Mouse (Mus musculus) olfactory bulb, adult 2 months (tissue): ENCODE results near the gene H3f3a. TPM values are rescaled to one million over a fixed set of nuclear protein-coding genes. Genes with fewer than 3 reads are reported as not detected.

Experiments
- H3K27ac ChIP-seq: fragments of 200-500 bp; 2 replicates; pipeline ENCODE4 v1.5.1; 2012; ENCODE audit warnings: low read depth, low read length; ENCODE audit not compliant: insufficient read depth
- H3K4me1 ChIP-seq: fragments of 200-500 bp; 2 replicates; pipeline ENCODE4 v1.6.1; 2012; ENCODE audit warnings: low read length; ENCODE audit not compliant: control insufficient read depth, insufficient read depth
- H3K4me3 ChIP-seq: fragments of 200-500 bp; 2 replicates; pipeline ENCODE4 v1.5.1; 2012; ENCODE audit warnings: mild to moderate bottlenecking, low read depth, low read length, moderate library complexity; ENCODE audit not compliant: insufficient read depth
- CTCF ChIP-seq: fragments of 200-500 bp; IDR thresholded peaks from 2 replicates; pipeline ENCODE4 v1.5.1; 2012; ENCODE audit warnings: low read depth, mild to moderate bottlenecking, low read length, moderate library complexity; ENCODE audit not compliant: insufficient read depth
- POLR2A ChIP-seq: fragments of 200-500 bp; IDR thresholded peaks from 2 replicates; pipeline ENCODE4 v1.6.1; 2012; ENCODE audit warnings: mild to moderate bottlenecking, low read depth, low read length, moderate library complexity; ENCODE audit not compliant: insufficient read depth
- WGBS: fragments of 180-500 bp; shearing (Covaris S2); methylation state at CpG from one replicate; pipeline ENCODE4 v1.1.7; 2018; 5-methylcytosine and 5-hydroxymethylcytosine counted together
- polyA plus RNA-seq: library from polyadenylated mRNA; stranded (reverse); fragments of >200 nt; gene quantifications from 2 replicates; pipeline ENCODE4 v1.2.4, GENCODE M21; 2012; ENCODE audit warnings: low replicate concordance; ENCODE audit not compliant: missing spikeins, insufficient read depth, insufficient read length

Gene H3f3a
- polyA plus RNA-seq, 1 experiment = not detected

- Histone ChIP-seq H3K4me3 (no peak overlapping the region), H3K4me1 (peaks cover 2% of the 10 kb centered on the region), H3K27ac (no peak overlapping the region)
- TF ChIP-seq CTCF (no peak), POLR2A (no peak)
- 88% methylated on average over 3 of the region's 3 CpGs for WGBS
Observed at GRCm38 (mm10) chr1:180824721-180825120, 11.0 kb upstream of the H3f3a start.

- TF ChIP-seq CTCF = no peak
- TF ChIP-seq POLR2A = no peak
- Histone ChIP-seq H3K4me1 (no peaks in the 10 kb centered on the region), H3K4me3 (no peak overlapping the region), H3K27ac (no peak overlapping the region)
- 61% methylated on average over 3 of the region's 3 CpGs for WGBS
Observed at GRCm38 (mm10) chr1:180823716-180824115, 10.0 kb upstream of the H3f3a start.

DNA sequence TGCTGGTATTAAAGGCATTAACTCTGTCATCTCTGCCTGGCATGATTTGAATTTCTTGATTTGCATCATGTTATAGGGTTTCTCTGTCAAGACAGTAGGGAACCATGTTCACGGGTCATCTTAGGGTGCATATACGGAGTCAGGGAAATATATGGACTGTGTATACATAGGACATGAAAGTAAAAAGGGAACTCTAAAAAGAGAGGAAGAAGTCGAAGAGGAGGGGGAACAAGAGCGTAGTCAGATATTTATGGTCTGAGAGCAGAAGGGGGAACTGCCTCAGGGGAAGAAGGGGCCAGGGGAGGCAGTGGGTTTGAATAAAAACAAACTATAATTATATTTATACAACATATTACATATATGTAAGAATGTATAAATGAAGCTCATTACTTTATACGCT lies 8.5 kb upstream of the H3f3a start:
- H3K27ac ChIP-seq = no peak overlapping the region
- TF ChIP-seq CTCF (no peak), POLR2A (no peak)
- H3K4me3 ChIP-seq = no peak overlapping the region
- no peaks in the 10 kb centered on the region for H3K4me1 ChIP-seq
- WGBS = 92% methylated on average over 5 of the region's 5 CpGs

DNA sequence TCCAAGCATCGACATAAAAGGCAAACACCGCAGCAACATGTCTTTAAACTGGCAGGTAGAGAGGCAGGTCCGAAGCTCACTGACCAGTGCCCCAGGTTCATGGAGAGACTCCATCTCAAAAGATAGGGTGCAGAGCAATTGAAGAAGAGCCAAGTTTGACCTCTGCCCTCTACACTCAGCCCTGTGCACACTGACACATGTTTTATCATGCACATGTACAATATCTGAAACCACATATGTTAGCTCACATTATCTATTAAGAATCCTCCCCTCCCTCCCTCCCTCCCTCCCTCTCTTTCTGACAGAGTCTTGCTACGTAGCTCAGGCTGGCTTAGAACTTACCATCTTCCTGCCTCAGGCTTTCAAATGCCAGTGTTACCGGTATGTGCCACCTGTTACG lies 7.4 kb upstream of the H3f3a start:
- 91% methylated on average over 6 of the region's 6 CpGs for WGBS
- H3K4me1 ChIP-seq = no peaks in the 10 kb centered on the region
- no peak for TF ChIP-seq CTCF
- TF ChIP-seq POLR2A = no peak
- no peak overlapping the region for H3K27ac ChIP-seq
- H3K4me3 ChIP-seq = no peak overlapping the region

DNA sequence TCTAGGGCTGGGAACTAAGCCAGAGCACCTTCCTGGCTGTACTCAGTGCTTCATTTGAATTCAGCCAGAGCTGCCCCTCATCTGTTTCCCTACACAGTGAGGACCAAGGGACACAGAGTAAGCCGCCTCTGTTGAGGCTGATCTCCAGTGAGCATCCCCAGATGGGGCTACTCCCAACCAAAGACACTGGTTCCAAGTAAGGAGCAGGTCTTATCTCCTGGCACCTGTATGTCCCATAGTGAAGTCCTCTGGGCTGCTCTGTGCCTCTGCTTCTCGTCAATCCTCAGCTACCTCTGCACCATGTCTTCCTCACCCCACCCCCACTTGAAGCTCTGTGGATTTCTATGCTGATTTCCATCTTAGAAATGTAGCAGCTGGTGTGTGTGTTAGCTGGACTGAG lies 4.3 kb upstream of the H3f3a start:
- TF ChIP-seq CTCF (no peak), POLR2A (no peak)
- H3K27ac ChIP-seq = no peak overlapping the region

GRCm38 (mm10) chr1:180815371-180816024 lies 1.8 kb upstream of the H3f3a start:
- Histone ChIP-seq H3K27ac (no peak overlapping the region), H3K4me3 (no peak overlapping the region), H3K4me1 (peaks cover 3% of the 10 kb centered on the region; the same call in 1 of the 2 replicates)
- WGBS = 34% methylated on average over 12 of the region's 12 CpGs
- TF ChIP-seq CTCF = no peak
- TF ChIP-seq POLR2A = no peak

More for the DNA sequence above, 4.3 kb upstream of the H3f3a start:
- Histone ChIP-seq H3K4me1 (peaks cover 3% of the 10 kb centered on the region; the same call in 1 of the 2 replicates), H3K4me3 (no peak overlapping the region)
- 93% methylated on average over 2 of the region's 2 CpGs for WGBS

GRCm38 (mm10) chr1:180813409-180813884 lies 296 bp downstream of the H3f3a start:
- peak overlapping the region; percentile 97 for H3K27ac ChIP-seq
- TF ChIP-seq CTCF (no peak; the same call in 1 of the 2 replicates), POLR2A (peak; percentile 97)
- peak overlapping the region; percentile 100 for H3K4me3 ChIP-seq
- peaks cover 5% of the 10 kb centered on the region for H3K4me1 ChIP-seq
- WGBS = under 1% methylated on average over 39 of the region's 65 CpGs

DNA sequence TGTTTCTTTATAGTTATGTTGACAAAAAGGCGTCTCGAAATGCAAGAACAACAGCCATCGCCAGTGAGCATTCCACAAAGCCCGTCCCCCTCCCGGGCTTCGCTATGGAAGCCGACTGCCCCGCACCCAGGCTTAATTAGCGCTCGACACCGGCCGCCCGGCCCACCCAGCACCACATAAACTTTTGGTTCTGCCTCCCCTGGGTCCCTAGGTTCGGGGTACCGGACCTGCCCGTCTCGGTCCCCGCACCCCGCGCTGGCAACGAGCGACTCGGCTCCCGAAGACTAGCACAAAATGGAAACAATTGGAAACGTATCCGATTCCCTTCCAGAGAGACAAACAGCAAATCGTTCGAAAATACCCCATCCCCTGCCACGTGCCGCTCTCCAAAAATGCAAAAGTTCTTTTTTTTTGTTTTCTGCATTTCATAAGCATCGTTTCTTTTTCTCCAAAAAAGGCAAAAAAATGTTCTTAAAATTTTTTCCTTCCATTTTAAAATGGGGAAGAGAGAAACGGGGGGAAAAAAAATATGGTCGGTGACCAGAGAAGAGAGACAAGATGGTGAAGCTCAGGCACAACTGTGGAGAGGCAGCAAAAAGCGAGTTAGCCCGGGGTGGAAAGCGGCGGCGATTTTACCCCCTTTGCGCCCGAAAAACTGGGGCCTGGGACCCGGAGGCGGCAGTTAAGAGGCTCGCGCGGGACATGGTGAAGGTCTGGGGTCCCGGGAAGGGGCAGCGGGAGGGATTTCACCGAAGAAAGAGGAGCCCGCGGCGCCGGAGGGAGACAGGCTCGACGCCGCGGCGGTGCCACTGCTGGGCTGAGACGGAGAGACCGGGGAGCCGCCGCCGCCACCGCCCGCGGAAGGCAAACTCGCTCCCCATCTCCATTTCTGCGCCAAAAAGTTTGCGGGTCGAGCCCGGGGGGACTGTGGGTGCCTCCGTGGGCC lies 1.0 kb downstream of the H3f3a start:
- WGBS = under 1% methylated on average over 71 of the region's 71 CpGs
- Histone ChIP-seq H3K27ac (peak overlapping the region; percentile 97), H3K4me3 (peak overlapping the region; percentile 100), H3K4me1 (peaks cover 5% of the 10 kb centered on the region)
- peak; percentile 26; the same call in 1 of the 2 replicates for TF ChIP-seq CTCF
- no peak for TF ChIP-seq POLR2A
